Mouse (Mus musculus) kidney, adult 2 months (tissue): Measurements from ENCODE around the gene Serpind1. TPM values are rescaled to one million over a fixed set of nuclear protein-coding genes. Genes with fewer than 3 reads are reported as not detected.

ENCODE experiments used
- DNase-seq: peaks from one replicate; pipeline ENCODE4 v3.0.0; 2021
- H3K27ac ChIP-seq: fragments of 200-500 bp; 2 replicates; pipeline ENCODE4 v1.5.1; 2012; ENCODE audit warnings: low read depth, low read length, control low read depth, inconsistent platforms; ENCODE audit not compliant: insufficient read depth
- H3K27me3 ChIP-seq: fragments of 200-500 bp; replicated peaks from 2 replicates; pipeline ENCODE4 v1.6.1; 2012; ENCODE audit warnings: mild to moderate bottlenecking, moderate library complexity, low read length, inconsistent platforms; ENCODE audit not compliant: control insufficient read depth, insufficient read depth
- H3K36me3 ChIP-seq: fragments of 200-500 bp; 2 replicates; pipeline ENCODE4 v1.6.1; 2012; ENCODE audit warnings: mild to moderate bottlenecking, moderate library complexity, low read length, inconsistent platforms; ENCODE audit not compliant: control insufficient read depth, insufficient read depth
- H3K4me1 ChIP-seq: fragments of 200-500 bp; 2 replicates; pipeline ENCODE4 v1.6.1; 2011; ENCODE audit warnings: low read length; ENCODE audit not compliant: control insufficient read depth, insufficient read depth
- H3K4me3 ChIP-seq: fragments of 200-500 bp; 2 replicates; pipeline ENCODE4 v1.5.1; 2011; ENCODE audit warnings: mild to moderate bottlenecking, low read depth, low read length, control low read depth; ENCODE audit not compliant: insufficient read depth
- CTCF ChIP-seq: fragments of 200-500 bp; conservative IDR thresholded peaks from 2 replicates; pipeline ENCODE4 v1.5.1; 2011; ENCODE audit warnings: low read depth, mild to moderate bottlenecking, control low read depth, low read length, moderate library complexity, mixed read lengths; ENCODE audit not compliant: insufficient read depth, insufficient read length
- POLR2A ChIP-seq: fragments of 200-500 bp; IDR thresholded peaks from one replicate; pipeline ENCODE4 v1.6.1; 2011; ENCODE audit warnings: low read depth, low read length, control low read depth
- WGBS: fragments of 180-500 bp; shearing (Covaris S2); methylation state at CpG from one replicate; pipeline ENCODE4 v1.1.7; 2018; 5-methylcytosine and 5-hydroxymethylcytosine counted together
- polyA plus RNA-seq: library from polyadenylated mRNA; depleted of rRNA; stranded (reverse); fragments of >200 nt; gene quantifications from 2 replicates; pipeline ENCODE4 v1.2.3, GENCODE M21; 2012

Serpind1 gene
- polyA plus RNA-seq, 1 experiment: 0.80 TPM

GRCm38 (mm10) chr16:17307461-17307860, 23.7 kb upstream of the Serpind1 start:
- H3K27me3 ChIP-seq: no peaks in the 10 kb centered on the region
- no peak overlapping the region for H3K27ac ChIP-seq
- no peak for DNase-seq
- TF ChIP-seq CTCF (no peak), POLR2A (no peak)
- WGBS: 91% methylated on average over 5 of the region's 5 CpGs
- H3K4me1 ChIP-seq: no peaks in the 10 kb centered on the region
- H3K36me3 ChIP-seq: peaks cover 5% of the 10 kb centered on the region
- H3K4me3 ChIP-seq: no peak overlapping the region

- H3K4me3 ChIP-seq: no peak overlapping the region
- no peak for TF ChIP-seq POLR2A
- TF ChIP-seq CTCF: no peak
- H3K27ac ChIP-seq: no peak overlapping the region
- no peak for DNase-seq
- no peaks in the 10 kb centered on the region for H3K27me3 ChIP-seq
- 89% methylated on average over 10 of the region's 10 CpGs for WGBS
- no peaks in the 10 kb centered on the region for H3K4me1 ChIP-seq
- H3K36me3 ChIP-seq: peaks cover 7% of the 10 kb centered on the region
Observed at GRCm38 (mm10) chr16:17309036-17309435, 22.1 kb upstream of the Serpind1 start.

DNA sequence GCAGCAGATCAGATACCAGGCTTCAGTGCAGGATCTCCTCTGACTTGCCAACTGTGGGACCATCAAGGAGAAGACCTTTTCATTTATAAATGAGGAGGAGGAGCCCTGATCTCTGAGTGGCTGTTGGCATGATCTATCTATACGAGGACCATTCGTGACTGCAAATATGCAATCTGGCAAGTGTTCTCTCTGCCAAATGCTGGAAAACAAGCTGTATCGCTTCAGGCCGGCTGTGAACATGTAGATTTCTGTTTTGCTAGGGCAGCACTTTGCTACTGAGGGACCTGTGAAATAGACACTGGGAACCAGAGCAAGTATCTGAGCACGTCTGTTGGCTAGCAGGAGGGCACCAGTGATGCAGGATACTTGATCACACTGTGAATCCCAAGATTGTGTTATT, 18.6 kb upstream of the Serpind1 start:
- TF ChIP-seq CTCF (no peak), POLR2A (no peak)
- Histone ChIP-seq H3K27me3 (no peaks in the 10 kb centered on the region), H3K36me3 (peaks cover 12% of the 10 kb centered on the region), H3K4me3 (no peak overlapping the region), H3K4me1 (no peaks in the 10 kb centered on the region), H3K27ac (no peak overlapping the region)
- WGBS: 94% methylated on average over 5 of the region's 5 CpGs
- no peak for DNase-seq

GRCm38 (mm10) chr16:17316554-17316953, 14.6 kb upstream of the Serpind1 start:
- peaks cover 11% of the 10 kb centered on the region for H3K36me3 ChIP-seq

GRCm38 (mm10) chr16:17321481-17321880, 9.7 kb upstream of the Serpind1 start:
- Histone ChIP-seq H3K4me1 (no peaks in the 10 kb centered on the region), H3K27ac (no peak overlapping the region), H3K4me3 (no peak overlapping the region), H3K27me3 (no peaks in the 10 kb centered on the region), H3K36me3 (peaks cover 15% of the 10 kb centered on the region)
- no peak for TF ChIP-seq POLR2A
- no peak for TF ChIP-seq CTCF
- DNase-seq: no peak
- 67% methylated on average over 5 of the region's 5 CpGs for WGBS

More at GRCm38 (mm10) chr16:17316554-17316953, 14.6 kb upstream of the Serpind1 start:
- Histone ChIP-seq H3K27me3 (no peaks in the 10 kb centered on the region), H3K27ac (no peak overlapping the region), H3K4me1 (no peaks in the 10 kb centered on the region), H3K4me3 (no peak overlapping the region)
- no peak for DNase-seq
- no peak for TF ChIP-seq CTCF
- TF ChIP-seq POLR2A: no peak
- 95% methylated on average over 7 of the region's 7 CpGs for WGBS

DNA sequence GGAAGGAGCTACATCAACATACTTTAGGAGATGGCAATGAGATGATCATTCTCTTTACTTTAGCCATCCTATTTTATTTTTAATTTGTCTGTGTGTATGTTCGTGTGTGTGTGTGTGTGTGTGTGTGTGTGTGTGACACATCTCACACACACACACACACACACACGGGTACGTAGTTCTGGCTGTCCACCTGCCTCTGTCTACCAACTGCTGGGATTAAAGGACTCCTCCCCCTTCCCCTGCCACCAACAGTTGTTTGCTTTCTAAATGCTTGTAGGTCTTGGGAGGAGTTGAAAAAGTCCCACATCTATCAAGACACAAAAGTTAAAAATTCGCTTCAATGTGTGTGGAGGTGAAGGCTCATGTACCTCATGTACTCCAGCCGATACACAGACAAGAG, 6.4 kb upstream of the Serpind1 start:
- DNase-seq: no peak
- Histone ChIP-seq H3K27ac (no peak overlapping the region), H3K27me3 (no peaks in the 10 kb centered on the region), H3K4me1 (no peaks in the 10 kb centered on the region), H3K36me3 (peaks cover 12% of the 10 kb centered on the region), H3K4me3 (no peak overlapping the region)
- TF ChIP-seq POLR2A (no peak), CTCF (no peak)
- 89% methylated on average over 5 of the region's 5 CpGs for WGBS

- Histone ChIP-seq H3K27me3 (no peaks in the 10 kb centered on the region), H3K4me3 (no peak overlapping the region), H3K4me1 (no peaks in the 10 kb centered on the region), H3K36me3 (peaks cover 12% of the 10 kb centered on the region), H3K27ac (no peak overlapping the region)
- no peak for TF ChIP-seq POLR2A
- no peak for TF ChIP-seq CTCF
- 98% methylated on average over 2 of the region's 2 CpGs for WGBS
- DNase-seq: no peak
Observed at GRCm38 (mm10) chr16:17326064-17326463, 5.1 kb upstream of the Serpind1 start.
